Mouse (Mus musculus) WW6 (cell line): ENCODE measurements around the gene Mrpl50.
"Not testable (repeated sequence)": the region's sequence is repeated elsewhere in the genome, so short reads cannot be mapped to it uniquely, and the experiment has no call there.

ENCODE experiments used
- DNase-seq: peaks from one replicate; pipeline ENCODE4 v3.0.0-alpha.2; 2013; ENCODE audit warnings: low read depth, low spot score

The Mrpl50 gene

DNA sequence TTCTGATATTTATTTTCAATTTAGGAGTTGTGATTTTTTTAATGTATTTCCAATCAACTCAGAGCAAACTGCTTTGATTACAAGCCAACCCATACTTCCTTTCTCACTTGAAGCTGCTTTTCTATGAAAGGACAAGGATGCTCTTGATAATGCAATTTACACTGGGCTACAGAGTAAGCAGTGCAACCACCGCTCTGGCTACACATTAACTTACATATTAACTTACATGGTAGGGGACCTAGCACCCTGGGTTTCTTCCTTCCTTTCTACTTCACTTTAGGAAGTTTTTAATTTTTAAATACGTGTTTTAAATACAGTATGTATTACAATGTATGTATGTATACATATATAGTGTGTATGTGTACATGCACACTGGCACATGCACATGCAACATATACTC, 11.7 kb downstream of the Mrpl50 start:
- no peak for DNase-seq

DNA sequence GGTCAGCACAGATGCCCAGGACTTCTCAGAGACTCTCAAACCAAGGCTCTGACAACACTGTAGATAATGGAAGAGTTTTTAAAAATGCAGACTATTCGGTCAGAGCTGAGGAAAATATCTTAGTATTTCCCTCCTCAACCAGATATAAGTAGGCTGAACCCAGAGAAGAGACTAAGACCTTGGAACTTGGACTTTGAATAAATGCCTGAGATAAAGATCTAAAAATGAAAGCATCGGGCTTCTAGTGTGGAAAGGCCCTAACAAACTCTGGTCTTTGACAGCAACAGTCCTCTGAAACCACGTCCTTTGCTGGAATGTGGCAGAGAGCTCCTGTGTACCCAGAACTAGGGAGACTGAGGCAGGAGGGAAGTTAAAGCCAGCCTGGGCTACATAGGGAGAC, 14.5 kb downstream of the Mrpl50 start, which contains the start of gene Baat:
Gene Baat (minus strand): TSS at position 172 of the 400 bp plus-strand sequence.
- no peak for DNase-seq

DNA sequence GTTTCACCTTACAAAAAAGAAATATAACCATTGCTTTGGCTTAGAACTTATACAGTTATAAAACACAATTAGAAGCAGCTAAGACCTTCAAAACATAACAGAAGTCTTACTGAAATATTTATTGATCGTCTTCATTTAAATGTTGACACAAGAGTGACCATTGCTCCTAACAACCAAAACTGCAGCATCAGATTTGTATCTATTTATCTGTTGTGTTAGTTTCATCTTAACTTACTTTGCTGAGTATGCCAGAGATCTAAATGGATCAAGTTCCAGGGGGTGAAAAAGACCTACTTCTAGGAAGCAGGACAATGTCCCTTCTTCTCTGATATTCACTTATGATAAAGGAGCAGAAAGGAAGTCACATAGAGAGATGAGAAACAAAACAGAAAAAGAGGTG, 17.3 kb downstream of the Mrpl50 start:
- DNase-seq = no peak

DNA sequence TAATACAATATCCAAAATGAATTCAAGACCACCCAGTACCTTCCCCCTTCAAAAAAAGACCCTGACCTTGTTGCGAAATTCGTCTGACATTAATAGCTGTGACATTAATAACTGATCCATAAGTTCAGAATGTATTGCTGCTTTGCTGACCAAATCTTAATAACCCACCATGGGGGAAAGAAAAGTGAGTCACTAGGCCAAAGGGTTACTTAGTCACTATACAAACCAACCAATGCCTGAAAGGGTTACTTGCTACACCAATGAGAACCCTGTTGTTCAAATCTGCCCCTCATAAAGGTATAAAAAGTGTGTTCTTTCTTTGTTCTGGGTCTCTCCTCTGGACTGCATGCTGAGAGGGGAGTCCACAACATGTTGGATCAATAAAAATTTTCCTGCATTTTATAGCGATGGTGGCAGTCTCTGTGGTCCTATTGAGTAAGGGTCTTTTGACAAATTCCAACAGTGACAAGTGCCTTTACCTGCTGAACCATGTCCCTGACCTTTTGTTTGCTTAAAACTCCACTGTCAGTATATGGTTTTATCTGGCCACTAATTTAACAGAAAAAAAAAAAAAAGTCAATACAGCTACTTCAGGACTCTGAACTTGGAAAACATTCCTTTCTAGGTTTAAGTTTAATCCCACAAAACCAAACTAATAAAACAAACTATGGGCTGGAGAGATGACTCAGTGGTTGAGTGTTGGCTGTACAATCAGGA, 34.8 kb downstream of the Mrpl50 start:
- DNase-seq = not testable (repeated sequence)

DNA sequence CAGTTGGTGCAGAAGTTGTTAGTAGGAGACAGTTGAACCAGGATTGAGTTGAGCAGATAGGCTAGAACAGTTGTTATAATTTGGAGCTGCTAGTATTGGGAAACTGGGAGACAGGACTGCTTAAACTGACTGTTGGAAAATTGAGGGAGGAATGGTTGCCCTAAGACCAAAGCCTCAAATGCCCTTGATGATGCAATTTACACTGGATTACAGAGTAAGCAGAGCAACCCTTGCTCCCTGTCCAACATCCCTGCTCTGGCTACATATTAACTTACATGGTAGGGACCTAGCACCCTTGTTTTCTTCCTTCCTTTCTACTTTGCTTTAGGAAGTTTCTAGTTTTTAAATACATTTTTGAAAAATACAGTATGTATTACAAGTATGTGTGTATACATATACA, 35.5 kb downstream of the Mrpl50 start:
- no peak for DNase-seq

DNA sequence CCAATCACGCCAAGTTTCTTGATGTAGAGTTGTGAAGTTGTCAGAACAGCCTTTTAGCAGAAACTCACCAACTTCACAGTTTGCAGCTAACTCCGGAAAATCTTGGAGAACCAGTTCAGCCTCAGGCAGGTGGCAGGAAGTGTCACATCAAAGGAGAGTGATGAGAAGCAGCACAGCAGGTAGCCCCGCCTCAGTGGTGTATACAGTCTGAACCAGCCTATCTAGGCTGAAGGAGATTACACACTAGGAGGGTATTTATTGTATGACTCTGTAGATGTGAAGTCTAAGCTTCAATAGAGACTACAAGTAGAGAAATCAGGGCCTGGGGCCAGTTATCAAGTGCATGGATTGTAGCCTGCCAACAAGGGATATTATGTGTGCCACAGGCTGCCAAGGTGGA, 40.0 kb downstream of the Mrpl50 start:
- DNase-seq = no peak

DNA sequence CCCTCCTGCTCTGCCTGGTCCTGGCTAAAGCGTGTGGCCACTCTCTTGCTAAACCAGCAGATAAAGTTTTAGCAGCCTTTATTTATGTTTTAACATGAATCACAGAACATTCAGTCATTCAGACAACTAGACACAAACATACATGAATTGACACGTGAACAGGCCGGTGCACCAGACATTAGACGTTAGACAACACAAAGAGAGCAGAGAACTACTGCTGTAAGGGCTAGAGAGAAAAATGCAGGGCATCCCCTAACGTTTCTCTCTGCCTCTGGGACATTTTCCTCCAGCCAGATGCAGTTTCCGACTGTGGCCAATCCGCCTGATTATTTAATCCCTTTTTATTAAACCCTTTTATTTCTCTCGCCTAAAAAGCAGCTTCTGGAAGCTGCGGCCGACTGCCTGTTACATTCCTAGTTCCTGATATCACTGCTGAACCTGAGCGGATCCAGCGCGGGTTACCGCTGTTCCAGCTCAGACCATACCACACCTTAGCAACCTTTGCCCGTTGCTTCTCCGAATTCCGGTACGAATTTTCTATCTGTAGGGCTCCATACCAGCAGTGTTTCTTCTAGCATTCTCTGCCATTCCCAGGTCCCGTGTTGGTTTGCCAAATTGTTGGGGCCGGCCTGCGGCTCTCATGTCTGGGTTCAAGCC, 40.7 kb downstream of the Mrpl50 start:
- no peak for DNase-seq

DNA sequence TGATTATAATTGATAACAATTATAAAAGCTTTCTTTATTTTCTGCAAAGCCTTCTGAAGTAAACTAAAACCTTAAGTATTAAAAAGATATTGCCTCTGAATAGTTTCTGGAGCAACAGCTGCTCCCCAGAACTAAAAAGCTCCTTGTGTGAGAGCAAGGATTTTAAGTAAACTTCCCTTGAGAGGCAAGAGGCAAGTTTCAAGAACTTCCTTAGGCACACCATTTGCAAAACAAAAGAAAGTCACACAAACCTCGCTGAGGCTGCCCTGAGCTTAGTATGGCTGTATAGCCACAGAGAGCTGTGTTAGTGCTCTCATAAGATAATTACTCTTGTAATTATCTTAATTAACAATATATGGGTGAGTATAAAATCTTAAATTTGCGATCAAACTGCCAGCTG, 41.9 kb downstream of the Mrpl50 start:
- DNase-seq = not testable (repeated sequence)

DNA sequence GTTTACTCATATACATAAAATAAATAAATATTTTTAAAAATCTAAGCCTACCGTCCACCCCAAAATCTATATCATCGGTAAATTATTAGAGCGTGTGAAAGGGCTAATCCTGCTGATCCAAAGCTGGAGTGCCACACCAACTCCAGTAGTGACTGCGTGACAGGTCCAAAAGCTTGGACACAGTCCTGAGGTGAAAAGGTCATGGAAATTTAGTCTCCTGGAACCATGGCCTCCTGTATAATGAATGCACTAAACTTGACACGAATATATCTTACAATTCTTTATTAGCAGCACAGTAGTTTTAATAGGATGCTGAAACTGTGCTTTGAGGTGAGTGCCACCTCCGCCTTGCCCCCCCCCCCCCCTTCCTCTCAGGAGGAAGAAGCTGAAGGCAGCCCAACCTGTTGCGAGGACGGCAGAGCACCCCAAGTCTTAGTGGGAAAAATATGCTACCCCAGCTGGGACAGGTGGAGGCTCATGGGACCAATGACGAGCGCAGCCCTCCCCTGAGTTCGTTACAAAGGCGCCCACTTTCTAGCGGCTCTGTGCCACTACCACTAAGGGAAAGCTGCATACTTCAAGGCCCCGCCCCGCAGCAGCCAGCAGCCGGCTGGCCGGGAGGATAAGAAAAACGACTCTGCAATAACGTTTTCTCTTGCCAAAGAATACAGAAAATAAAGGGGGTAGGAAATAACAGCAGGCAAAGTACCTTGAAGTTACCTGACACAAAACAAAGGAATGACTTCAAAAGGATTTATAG, 42.6 kb downstream of the Mrpl50 start:
- DNase-seq = no peak

DNA sequence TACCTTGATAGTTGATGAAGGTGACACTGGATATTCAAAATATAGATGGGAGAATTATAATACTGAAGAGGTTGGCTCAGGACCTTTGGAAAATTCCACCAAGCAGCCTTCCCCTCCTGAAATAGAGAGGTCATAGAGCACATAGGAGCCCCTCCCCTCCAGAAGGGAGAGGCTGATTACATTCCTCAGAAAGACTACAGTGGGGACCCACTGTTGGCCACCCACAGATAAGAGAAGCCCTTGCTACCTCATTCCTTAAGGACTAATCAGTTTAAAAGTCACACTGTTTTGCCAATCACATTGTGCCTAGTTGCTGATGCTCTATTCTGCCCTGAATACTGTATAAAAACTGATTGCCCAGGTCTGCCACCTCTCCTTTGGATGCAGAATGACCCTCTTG, 46.3 kb downstream of the Mrpl50 start:
- no peak for DNase-seq

DNA sequence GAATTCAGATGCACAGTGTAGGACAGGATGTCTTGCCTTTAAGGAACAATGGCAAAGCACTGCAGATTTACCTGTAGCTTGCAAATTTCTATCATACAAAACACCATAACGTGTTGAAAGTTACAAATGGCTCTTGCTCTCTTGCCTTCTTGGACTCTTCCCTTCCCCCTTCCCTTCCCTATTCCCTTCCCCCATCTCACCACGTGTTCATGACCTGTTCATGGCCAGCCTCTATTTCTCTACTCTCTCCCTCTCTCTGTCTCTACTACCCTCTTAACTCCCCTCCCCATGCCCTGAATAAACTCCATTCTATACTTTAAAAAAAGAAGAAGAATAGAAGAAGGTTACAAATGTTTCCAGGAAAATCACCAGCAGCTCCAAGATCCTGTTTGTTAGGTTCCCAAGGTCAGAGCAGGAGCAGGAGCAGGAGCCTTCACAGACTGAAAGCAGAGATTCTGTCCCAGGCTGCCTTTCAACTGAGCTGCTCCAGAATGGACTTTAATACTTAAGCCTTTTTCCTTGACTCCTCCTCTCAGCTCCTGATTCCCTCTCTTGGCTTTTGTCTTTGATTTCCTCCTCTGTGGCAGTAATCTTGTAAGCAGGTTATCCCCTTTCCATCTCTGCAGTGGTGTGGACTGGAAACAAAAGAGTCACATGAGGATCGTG, 47.3 kb downstream of the Mrpl50 start, which contains the start of gene Acnat1:
Gene Acnat1 (minus strand): TSS at position 478 of the 666 bp plus-strand sequence.
- DNase-seq = no peak

DNA sequence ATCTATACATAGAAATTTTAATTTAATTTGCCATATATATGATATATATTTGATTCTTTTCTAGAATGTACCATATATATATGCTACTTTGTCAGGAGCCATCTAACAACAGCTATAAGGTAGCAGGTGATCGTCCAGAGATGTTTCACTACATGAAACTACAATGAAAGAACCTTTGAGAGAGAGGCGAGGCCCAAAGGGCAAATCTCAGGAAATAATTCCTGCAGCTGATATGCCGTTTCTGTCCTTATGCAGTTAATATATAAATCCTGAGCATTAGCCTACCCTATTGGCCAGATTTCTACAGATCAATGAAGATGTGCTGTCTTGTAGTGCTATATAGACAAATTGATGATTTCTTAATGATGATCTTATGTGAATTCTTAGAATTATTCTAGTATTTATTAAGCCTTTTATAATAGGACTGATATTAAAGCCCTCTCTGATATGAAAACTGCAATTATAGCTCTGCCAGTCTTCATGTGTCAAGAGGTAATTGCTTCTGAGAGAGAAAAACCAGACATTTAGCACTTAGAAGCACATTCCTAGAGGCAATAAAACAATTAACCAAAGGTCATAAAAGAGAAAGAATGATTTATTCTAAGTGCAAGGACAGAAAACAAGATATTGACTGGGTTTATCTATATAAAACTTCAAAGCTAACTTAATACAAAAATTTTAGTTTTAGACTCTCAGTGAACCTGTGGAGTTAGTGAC, 51.3 kb downstream of the Mrpl50 start:
- no peak for DNase-seq

DNA sequence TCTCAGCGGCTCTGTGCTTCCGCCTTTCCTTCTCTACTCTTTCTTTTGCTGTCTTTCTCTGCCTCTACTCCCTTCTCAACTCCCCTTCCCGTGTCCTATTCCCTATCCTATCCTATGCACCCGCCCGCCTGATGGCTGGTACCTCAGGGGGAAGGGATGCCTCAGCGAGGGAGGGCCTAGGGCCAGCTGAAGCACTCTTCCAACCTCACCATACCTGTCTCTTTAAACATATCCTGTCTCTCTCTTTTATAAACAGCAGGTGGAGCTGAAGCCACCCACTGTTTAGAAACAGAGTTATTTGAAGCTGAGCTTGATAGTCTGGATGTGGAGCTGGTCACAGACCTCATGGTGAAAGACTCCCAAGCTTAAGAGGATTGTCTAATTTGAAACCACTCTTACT, 53.5 kb downstream of the Mrpl50 start:
- peak; percentile 50 for DNase-seq
